Mouse (Mus musculus) erythroblast, embryonic 14.5 days (primary cell): ENCODE measurements around the gene Irf2.

ENCODE experiments used
- GATA1 ChIP-seq: IDR thresholded peaks from 2 replicates; pipeline ENCODE4 v1.6.1; 2012; ENCODE audit warnings: low read length, inconsistent platforms, mixed read lengths
- TAL1 ChIP-seq: IDR thresholded peaks from 3 replicates; pipeline ENCODE4 v1.6.1; 2012; ENCODE audit warnings: low read length, inconsistent platforms, mixed read lengths

GRCm38 (mm10) chr8:46690111-46690510 is 49.4 kb upstream of the Irf2 start:
- TF ChIP-seq GATA1 (no peak), TAL1 (no peak)
